Mouse (Mus musculus): ENCODE measurements around the gene Golm1.

The Golm1 gene

GRCm38 (mm10) chr13:59584947-59585647, 90.5 kb downstream of the Golm1 start, which contains the start of the genes Agtpbp1 and Naa35:
Gene Agtpbp1, minus strand, starts transcription at chr13:59585227.
Gene Naa35, plus strand, starts transcription at chr13:59585259.
- peak; percentile 99 for DNase-seq
